Mouse (Mus musculus): ENCODE data around the gene Ldb2.

Gene Ldb2

DNA sequence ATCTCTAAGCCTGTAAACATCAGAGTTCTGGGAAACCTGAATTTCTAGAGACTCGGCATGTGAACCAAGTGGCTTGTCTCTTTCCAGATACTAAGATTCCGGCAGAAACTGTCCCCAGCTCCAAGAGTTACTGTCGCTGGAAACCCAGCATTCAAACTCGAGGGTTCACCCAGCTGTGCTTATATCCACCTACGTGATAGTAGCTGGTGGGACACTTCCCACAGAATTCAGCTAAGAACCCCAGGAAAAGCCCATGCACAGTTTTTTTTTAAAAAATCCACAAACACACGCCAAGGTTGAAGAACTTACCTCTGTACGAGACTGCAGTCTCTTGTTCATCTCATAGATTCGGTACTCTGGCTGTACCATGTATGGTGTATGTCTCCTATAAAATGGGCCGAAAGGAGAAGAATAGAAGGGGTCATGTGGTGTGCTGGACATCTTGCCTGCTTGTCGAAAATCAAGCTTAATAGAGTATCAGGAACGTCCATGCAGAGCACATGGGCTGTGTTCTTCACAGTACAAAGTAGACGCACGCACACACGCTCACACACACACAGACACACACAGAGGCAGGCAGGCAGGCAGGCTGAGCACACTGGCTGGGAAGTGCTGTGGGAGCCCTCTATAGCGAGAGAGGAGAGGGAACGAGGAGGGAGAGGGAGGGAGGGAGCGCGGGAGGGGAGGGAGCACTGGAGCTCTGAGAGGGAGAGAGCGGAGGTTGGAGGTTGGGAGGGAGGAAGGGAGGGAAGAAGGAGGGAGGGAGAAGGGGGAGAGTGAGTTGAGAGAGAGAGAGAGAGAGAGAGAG, at the start of gene Ldb2:
TSS of gene Ldb2 (minus strand) at position 628 of the 808 bp plus-strand sequence.
- peak; percentile 8 for DNase-seq

DNA sequence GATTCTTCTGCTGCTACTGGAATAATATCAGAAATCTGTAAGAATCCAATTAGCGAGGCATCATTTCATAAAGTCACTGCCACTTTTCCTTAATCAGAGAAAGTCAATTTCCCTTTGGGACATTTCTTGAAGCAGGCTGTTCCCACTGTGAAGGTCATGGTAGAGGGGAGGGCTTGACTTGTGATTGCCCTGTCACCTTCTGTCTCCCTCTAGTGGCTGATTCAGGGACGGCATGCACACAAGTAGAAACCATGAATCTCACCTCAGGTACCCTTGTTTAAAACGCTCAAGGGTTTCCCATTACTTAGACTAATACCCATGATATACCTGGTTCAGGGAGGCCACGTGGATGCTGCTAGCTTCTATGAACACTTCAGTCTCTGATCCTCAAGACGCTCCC, 31.8 kb upstream of the Ldb2 start:
- no peak for DNase-seq

DNA sequence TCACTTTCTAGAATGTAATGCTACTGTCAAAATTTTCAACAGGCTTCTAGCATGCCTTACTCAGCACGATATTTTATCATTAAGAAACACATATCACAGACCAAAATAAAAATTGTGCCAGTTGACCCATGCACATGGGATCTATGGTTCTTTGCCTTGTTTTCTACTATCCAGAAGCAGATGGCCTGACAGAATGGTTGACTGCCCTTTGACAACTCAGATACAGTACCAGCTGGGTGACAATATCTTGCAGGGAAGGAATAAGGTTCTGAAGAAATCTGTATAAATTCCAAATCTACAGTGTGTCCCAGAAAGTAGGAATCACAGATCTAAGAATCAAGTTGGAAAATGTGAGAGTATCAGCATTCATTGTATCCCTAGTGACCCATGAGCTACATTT, 16.0 kb upstream of the Ldb2 start:
- peak; percentile 12 for DNase-seq

DNA sequence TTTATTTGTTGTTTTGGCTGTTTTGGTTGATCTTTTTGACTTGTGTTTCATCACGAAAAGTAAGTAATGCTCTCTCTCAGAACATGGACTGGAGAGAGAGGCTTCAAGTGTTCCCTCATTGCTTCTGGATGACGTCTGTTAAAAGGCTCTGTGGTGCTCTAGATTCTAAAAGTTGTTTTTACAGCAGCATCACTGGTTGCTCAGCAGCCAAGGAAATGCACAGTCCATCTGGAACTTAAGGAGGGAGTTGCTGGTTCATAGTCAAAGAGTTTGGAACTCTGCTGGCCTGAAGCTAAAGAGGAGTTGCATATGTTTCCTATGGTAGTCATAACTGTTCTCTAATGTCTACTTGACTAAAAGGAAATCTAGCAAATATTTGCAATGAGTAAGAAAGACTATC, 6.5 kb upstream of the Ldb2 start:
- no peak for DNase-seq

GRCm38 (mm10) chr5:44801100-44801499, 1.6 kb upstream of the Ldb2 start:
- DNase-seq: no peak

- no peak for DNase-seq
Observed at GRCm38 (mm10) chr5:44799861-44800260, 381 bp upstream of the Ldb2 start.

DNA sequence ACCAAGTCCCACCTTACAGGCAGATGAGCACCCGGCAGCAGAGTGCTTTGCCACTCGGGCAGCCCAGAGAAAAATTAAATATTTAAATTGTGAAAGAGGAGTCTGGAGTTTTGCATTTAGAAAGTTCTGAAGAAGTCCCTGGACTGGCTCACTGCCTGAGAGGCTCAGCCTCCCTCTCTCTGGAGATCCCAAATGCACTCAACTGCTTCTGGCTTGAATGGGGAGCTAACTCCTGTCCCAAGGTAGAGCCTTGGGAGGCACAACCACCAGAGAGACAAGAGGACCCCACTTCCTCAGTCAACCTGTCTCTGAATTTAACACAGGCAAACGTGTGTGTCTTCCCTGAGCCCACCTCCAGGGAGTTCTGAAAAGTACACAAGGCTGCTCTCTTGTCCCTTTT, 987 bp downstream of the Ldb2 start:
- DNase-seq: no peak

- no peak for DNase-seq
Observed at GRCm38 (mm10) chr5:44798056-44798455, 1.4 kb downstream of the Ldb2 start.

- DNase-seq: no peak
Observed at GRCm38 (mm10) chr5:44784591-44784990, 14.9 kb downstream of the Ldb2 start.

GRCm38 (mm10) chr5:44779340-44779739, 20.1 kb downstream of the Ldb2 start:
- DNase-seq: no peak

- no peak for DNase-seq
Observed at GRCm38 (mm10) chr5:44768472-44768871, 31.0 kb downstream of the Ldb2 start.

- DNase-seq: no peak
Observed at GRCm38 (mm10) chr5:44764911-44765310, 34.6 kb downstream of the Ldb2 start.

- no peak for DNase-seq
Observed at GRCm38 (mm10) chr5:44759178-44759577, 40.3 kb downstream of the Ldb2 start.

GRCm38 (mm10) chr5:44754156-44754910, 45.1 kb downstream of the Ldb2 start:
- no peak for DNase-seq

GRCm38 (mm10) chr5:44745706-44746105, 53.8 kb downstream of the Ldb2 start:
- no peak for DNase-seq

GRCm38 (mm10) chr5:44736366-44736765, 63.1 kb downstream of the Ldb2 start:
- no peak for DNase-seq

GRCm38 (mm10) chr5:44734131-44734723, 65.3 kb downstream of the Ldb2 start:
- no peak for DNase-seq

DNA sequence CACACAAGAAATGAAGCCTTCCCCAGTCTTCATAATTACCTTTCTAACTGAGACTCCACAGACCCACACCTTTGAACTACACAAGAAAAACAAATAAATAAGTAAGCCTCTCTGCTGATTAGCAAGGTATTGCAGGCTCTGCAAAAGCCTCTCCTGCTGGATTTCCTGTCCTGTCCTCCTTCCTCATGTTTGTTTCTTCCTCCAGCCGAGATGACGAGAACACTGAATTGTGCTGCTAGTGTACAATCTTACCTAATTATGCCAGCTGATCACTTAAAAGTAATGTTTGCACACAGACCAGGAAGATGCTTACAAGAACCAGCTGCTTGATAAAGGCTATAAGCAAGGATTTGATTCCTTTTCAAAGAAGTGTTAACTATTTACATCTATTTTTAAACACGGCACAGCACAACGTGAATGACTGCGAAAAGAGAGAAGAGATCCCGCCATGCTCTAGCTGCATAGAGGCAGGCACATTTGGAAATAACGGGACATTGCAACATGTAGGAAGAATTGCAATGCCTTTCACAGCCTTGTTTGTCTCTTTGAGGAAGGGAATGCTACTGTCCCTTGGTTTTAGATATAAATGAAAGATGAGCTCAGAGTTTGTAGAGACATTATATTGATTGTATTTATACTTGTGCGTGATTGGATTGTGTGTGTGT, 69.7 kb downstream of the Ldb2 start:
- DNase-seq: no peak

GRCm38 (mm10) chr5:44727995-44728394, 71.5 kb downstream of the Ldb2 start:
- DNase-seq: no peak

- no peak for DNase-seq
Observed at GRCm38 (mm10) chr5:44726546-44727476, 72.7 kb downstream of the Ldb2 start.

- no peak for DNase-seq
Observed at GRCm38 (mm10) chr5:44725501-44725900, 74.0 kb downstream of the Ldb2 start.

DNA sequence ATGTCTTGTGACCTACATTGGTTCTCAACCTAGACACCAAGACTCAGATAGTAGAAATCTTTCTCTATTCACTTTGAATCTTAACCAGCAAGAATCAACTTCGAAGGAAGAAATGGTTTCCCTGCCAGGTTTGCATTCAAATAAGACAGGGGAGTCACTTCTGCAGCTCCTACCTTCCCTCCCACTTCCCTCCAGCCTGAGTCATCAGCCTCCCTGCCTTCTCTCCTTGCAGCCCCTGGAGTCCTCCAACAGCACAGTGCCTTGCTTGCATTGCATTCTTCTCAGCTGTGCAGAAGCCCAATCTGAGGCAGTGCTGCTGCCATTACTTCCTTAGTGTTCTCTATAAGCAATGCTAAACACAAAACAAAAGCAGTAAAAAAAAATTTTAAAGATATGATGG, 79.6 kb downstream of the Ldb2 start:
- DNase-seq: no peak

All from cerebellum, adult 9-11 months (tissue).